Mouse (Mus musculus): ENCODE measurements around the gene Rala. TPM values are rescaled to one million over a fixed set of nuclear protein-coding genes. Genes with fewer than 3 reads are reported as not detected.

Gene Rala
- polyA plus RNA-seq, 1 experiment, result 16.7 TPM

- DNase-seq, result no peak
- H3K4me1 ChIP-seq (replicated peaks; ENCODE audit: control insufficient read depth, insufficient read depth, low read length), result no peaks in the 10 kb centered on the region
- TF ChIP-seq POLR2A (IDR thresholded peaks at IDR 0.05; ENCODE audit: control insufficient read depth, extremely low read depth, insufficient read depth, low read length, poor library complexity) (no peak), CTCF (IDR thresholded peaks at IDR 0.05; ENCODE audit: borderline replicate concordance, control insufficient read depth, extremely low read depth, insufficient read depth, low read length, poor library complexity) (no peak)
- WGBS, result 89% methylated on average over 1 of the region's 1 CpGs
- H3K36me3 ChIP-seq (ENCODE audit: control insufficient read depth, insufficient read depth, low read length), result peaks cover 7% of the 10 kb centered on the region; the same call in 1 of the 2 replicates
- H3K4me3 ChIP-seq (ENCODE audit: control insufficient read depth, insufficient read depth, low read length), result no peak overlapping the region
- H3K27me3 ChIP-seq (ENCODE audit: control insufficient read depth, insufficient read depth, low read length), result no peaks in the 10 kb centered on the region
- H3K27ac ChIP-seq (ENCODE audit: control insufficient read depth, insufficient read depth, low read length), result no peak overlapping the region
Observed at GRCm38 (mm10) chr13:17897040-17897439, 47.0 kb downstream of the Rala start.

- H3K27ac ChIP-seq (ENCODE audit: control insufficient read depth, insufficient read depth, low read length), result no peak overlapping the region
- no peaks in the 10 kb centered on the region for H3K27me3 ChIP-seq (ENCODE audit: control insufficient read depth, insufficient read depth, low read length)
- H3K4me3 ChIP-seq (ENCODE audit: control insufficient read depth, insufficient read depth, low read length), result no peak overlapping the region
- TF ChIP-seq CTCF (IDR thresholded peaks at IDR 0.05; ENCODE audit: borderline replicate concordance, control insufficient read depth, extremely low read depth, insufficient read depth, low read length, poor library complexity), result no peak
- TF ChIP-seq POLR2A (IDR thresholded peaks at IDR 0.05; ENCODE audit: control insufficient read depth, extremely low read depth, insufficient read depth, low read length, poor library complexity), result no peak
- H3K36me3 ChIP-seq (ENCODE audit: control insufficient read depth, insufficient read depth, low read length), result peaks cover 19% of the 10 kb centered on the region
- 93% methylated on average over 6 of the region's 6 CpGs for WGBS
- no peaks in the 10 kb centered on the region for H3K4me1 ChIP-seq (replicated peaks; ENCODE audit: control insufficient read depth, insufficient read depth, low read length)
- no peak for DNase-seq
Observed at GRCm38 (mm10) chr13:17891545-17891944, 52.5 kb downstream of the Rala start.

GRCm38 (mm10) chr13:17884211-17884610 lies 59.8 kb downstream of the Rala start:
- no peak for DNase-seq
- Histone ChIP-seq H3K27ac (ENCODE audit: control insufficient read depth, insufficient read depth, low read length) (no peak overlapping the region), H3K36me3 (ENCODE audit: control insufficient read depth, insufficient read depth, low read length) (peaks cover 15% of the 10 kb centered on the region; the same call in 1 of the 2 replicates), H3K4me3 (ENCODE audit: control insufficient read depth, insufficient read depth, low read length) (no peak overlapping the region), H3K4me1 (replicated peaks; ENCODE audit: control insufficient read depth, insufficient read depth, low read length) (no peaks in the 10 kb centered on the region), H3K27me3 (ENCODE audit: control insufficient read depth, insufficient read depth, low read length) (no peaks in the 10 kb centered on the region)
- WGBS, result 88% methylated on average over 8 of the region's 8 CpGs
- TF ChIP-seq POLR2A (IDR thresholded peaks at IDR 0.05; ENCODE audit: control insufficient read depth, extremely low read depth, insufficient read depth, low read length, poor library complexity) (no peak), CTCF (IDR thresholded peaks at IDR 0.05; ENCODE audit: borderline replicate concordance, control insufficient read depth, extremely low read depth, insufficient read depth, low read length, poor library complexity) (no peak)

- no peak overlapping the region for H3K4me3 ChIP-seq (ENCODE audit: control insufficient read depth, insufficient read depth, low read length)
- no peak for DNase-seq
- H3K27ac ChIP-seq (ENCODE audit: control insufficient read depth, insufficient read depth, low read length), result no peak overlapping the region
- no peaks in the 10 kb centered on the region for H3K4me1 ChIP-seq (replicated peaks; ENCODE audit: control insufficient read depth, insufficient read depth, low read length)
- H3K27me3 ChIP-seq (ENCODE audit: control insufficient read depth, insufficient read depth, low read length), result no peaks in the 10 kb centered on the region
- H3K36me3 ChIP-seq (ENCODE audit: control insufficient read depth, insufficient read depth, low read length), result 0 out of 2 replicates have a peak, but pooled peaks cover 6% of the 10 kb centered on the region
- TF ChIP-seq CTCF (IDR thresholded peaks at IDR 0.05; ENCODE audit: borderline replicate concordance, control insufficient read depth, extremely low read depth, insufficient read depth, low read length, poor library complexity) (no peak), POLR2A (IDR thresholded peaks at IDR 0.05; ENCODE audit: control insufficient read depth, extremely low read depth, insufficient read depth, low read length, poor library complexity) (no peak)
Observed at GRCm38 (mm10) chr13:17879061-17879460, 65.0 kb downstream of the Rala start.

GRCm38 (mm10) chr13:17866741-17867140 lies 77.3 kb downstream of the Rala start:
- WGBS, result 88% methylated on average over 2 of the region's 2 CpGs
- Histone ChIP-seq H3K27me3 (ENCODE audit: control insufficient read depth, insufficient read depth, low read length) (no peaks in the 10 kb centered on the region), H3K27ac (ENCODE audit: control insufficient read depth, insufficient read depth, low read length) (no peak overlapping the region), H3K36me3 (ENCODE audit: control insufficient read depth, insufficient read depth, low read length) (no peaks in the 10 kb centered on the region), H3K4me3 (ENCODE audit: control insufficient read depth, insufficient read depth, low read length) (no peak overlapping the region), H3K4me1 (replicated peaks; ENCODE audit: control insufficient read depth, insufficient read depth, low read length) (no peaks in the 10 kb centered on the region)
- no peak for DNase-seq
- TF ChIP-seq POLR2A (IDR thresholded peaks at IDR 0.05; ENCODE audit: control insufficient read depth, extremely low read depth, insufficient read depth, low read length, poor library complexity) (no peak), CTCF (IDR thresholded peaks at IDR 0.05; ENCODE audit: borderline replicate concordance, control insufficient read depth, extremely low read depth, insufficient read depth, low read length, poor library complexity) (no peak)

GRCm38 (mm10) chr13:17860536-17860935 lies 83.5 kb downstream of the Rala start:
- Histone ChIP-seq H3K4me3 (ENCODE audit: control insufficient read depth, insufficient read depth, low read length) (no peak overlapping the region), H3K4me1 (replicated peaks; ENCODE audit: control insufficient read depth, insufficient read depth, low read length) (no peaks in the 10 kb centered on the region), H3K27me3 (ENCODE audit: control insufficient read depth, insufficient read depth, low read length) (no peaks in the 10 kb centered on the region; the same call in 1 of the 2 replicates), H3K27ac (ENCODE audit: control insufficient read depth, insufficient read depth, low read length) (no peak overlapping the region), H3K36me3 (ENCODE audit: control insufficient read depth, insufficient read depth, low read length) (no peaks in the 10 kb centered on the region)
- TF ChIP-seq POLR2A (IDR thresholded peaks at IDR 0.05; ENCODE audit: control insufficient read depth, extremely low read depth, insufficient read depth, low read length, poor library complexity) (no peak), CTCF (IDR thresholded peaks at IDR 0.05; ENCODE audit: borderline replicate concordance, control insufficient read depth, extremely low read depth, insufficient read depth, low read length, poor library complexity) (no peak)
- 88% methylated on average over 6 of the region's 6 CpGs for WGBS
- DNase-seq, result no peak

Data from thymus, adult 2 months (tissue).